Mouse (Mus musculus): ENCODE measurements around the gene Sstr1. TPM values are rescaled to one million over a fixed set of nuclear protein-coding genes. Genes with fewer than 3 reads are reported as not detected.

The Sstr1 gene
- 0.55 and 1.0 TPM in 2 replicates for polyA plus RNA-seq (2014; fragmentation: Nextera tagmentation; extraction: Ambion mirVana)

- no peaks in the 10 kb centered on the region for H3K36me3 ChIP-seq (ENCODE audit: control insufficient read depth, insufficient read depth, low read length)
- no peak within 1 kb of the TSS for H3K27ac ChIP-seq (ENCODE audit: low read depth, low read length)
- 20% methylated on average over 21 of the region's 21 CpGs for WGBS
- peaks cover 23% of the 10 kb centered on the region for H3K4me1 ChIP-seq (ENCODE audit: control insufficient read depth, insufficient read depth, low read length)
- H3K9ac ChIP-seq (ENCODE audit: low read depth, low read length): no peak within 1 kb of the TSS
- H3K9me3 ChIP-seq (ENCODE audit: control insufficient read depth, low read length): no peaks in the 10 kb centered on the region
- H3K27me3 ChIP-seq (ENCODE audit: control insufficient read depth, insufficient read depth, low read length): peaks cover 34% of the 10 kb centered on the region
- no peak for ATAC-seq (ENCODE audit: low FRiP score, low TSS enrichment)
- H3K4me2 ChIP-seq (replicated peaks; ENCODE audit: low read depth, low read length): peak within 1 kb of the TSS; percentile 83
- peak within 1 kb of the TSS; percentile 47 for H3K4me3 ChIP-seq (ENCODE audit: low read length)
These were observed at the start of gene Sstr1 for GRCm38 (mm10) chr12:58211163-58212071. TSS of gene Sstr1 (plus strand) at chr12:58211772.

GRCm38 (mm10) chr12:58198810-58199209 is 12.8 kb upstream of the Sstr1 start:
- 95% methylated on average over 1 of the region's 1 CpGs for WGBS
- Histone ChIP-seq H3K4me1 (ENCODE audit: control insufficient read depth, insufficient read depth, low read length) (no peaks in the 10 kb centered on the region), H3K27me3 (ENCODE audit: control insufficient read depth, insufficient read depth, low read length) (no peaks in the 10 kb centered on the region), H3K4me3 (ENCODE audit: low read length) (no peak overlapping the region), H3K9ac (ENCODE audit: low read depth, low read length) (no peak overlapping the region), H3K9me3 (ENCODE audit: control insufficient read depth, low read length) (no peaks in the 10 kb centered on the region), H3K27ac (ENCODE audit: low read depth, low read length) (no peak overlapping the region), H3K4me2 (replicated peaks; ENCODE audit: low read depth, low read length) (no peak overlapping the region), H3K36me3 (ENCODE audit: control insufficient read depth, insufficient read depth, low read length) (no peaks in the 10 kb centered on the region)
- no peak for ATAC-seq (ENCODE audit: low FRiP score, low TSS enrichment)

- no peak for ATAC-seq (ENCODE audit: low FRiP score, low TSS enrichment)
- no peak overlapping the region for H3K27ac ChIP-seq (ENCODE audit: low read depth, low read length)
- H3K36me3 ChIP-seq (ENCODE audit: control insufficient read depth, insufficient read depth, low read length): no peaks in the 10 kb centered on the region
- H3K4me3 ChIP-seq (ENCODE audit: low read length): no peak overlapping the region
- H3K4me2 ChIP-seq (replicated peaks; ENCODE audit: low read depth, low read length): no peak overlapping the region
- H3K9ac ChIP-seq (ENCODE audit: low read depth, low read length): no peak overlapping the region
- H3K9me3 ChIP-seq (ENCODE audit: control insufficient read depth, low read length): no peaks in the 10 kb centered on the region
- no peaks in the 10 kb centered on the region for H3K4me1 ChIP-seq (ENCODE audit: control insufficient read depth, insufficient read depth, low read length)
- H3K27me3 ChIP-seq (ENCODE audit: control insufficient read depth, insufficient read depth, low read length): no peaks in the 10 kb centered on the region
These were observed 10.4 kb upstream of the Sstr1 start for GRCm38 (mm10) chr12:58201190-58201589.

GRCm38 (mm10) chr12:58207956-58208355 is 3.6 kb upstream of the Sstr1 start:
- no peaks in the 10 kb centered on the region for H3K36me3 ChIP-seq (ENCODE audit: control insufficient read depth, insufficient read depth, low read length)
- no peak overlapping the region for H3K9ac ChIP-seq (ENCODE audit: low read depth, low read length)
- no peak for ATAC-seq (ENCODE audit: low FRiP score, low TSS enrichment)
- H3K9me3 ChIP-seq (ENCODE audit: control insufficient read depth, low read length): no peaks in the 10 kb centered on the region
- peaks cover 9% of the 10 kb centered on the region for H3K4me1 ChIP-seq (ENCODE audit: control insufficient read depth, insufficient read depth, low read length)
- no peak overlapping the region for H3K4me2 ChIP-seq (replicated peaks; ENCODE audit: low read depth, low read length)
- WGBS: 88% methylated on average over 1 of the region's 1 CpGs
- no peak overlapping the region for H3K27ac ChIP-seq (ENCODE audit: low read depth, low read length)
- H3K27me3 ChIP-seq (ENCODE audit: control insufficient read depth, insufficient read depth, low read length): peaks cover 26% of the 10 kb centered on the region
- H3K4me3 ChIP-seq (ENCODE audit: low read length): no peak overlapping the region

GRCm38 (mm10) chr12:58212261-58212923 is 820 bp downstream of the Sstr1 start:
- peak; percentile 69 for ATAC-seq (ENCODE audit: low FRiP score, low TSS enrichment)
- Histone ChIP-seq H3K4me2 (replicated peaks; ENCODE audit: low read depth, low read length) (peak overlapping the region; percentile 83), H3K4me3 (ENCODE audit: low read length) (peak overlapping the region; percentile 47), H3K4me1 (ENCODE audit: control insufficient read depth, insufficient read depth, low read length) (peaks cover 23% of the 10 kb centered on the region), H3K27me3 (ENCODE audit: control insufficient read depth, insufficient read depth, low read length) (peaks cover 34% of the 10 kb centered on the region), H3K9me3 (ENCODE audit: control insufficient read depth, low read length) (no peaks in the 10 kb centered on the region), H3K36me3 (ENCODE audit: control insufficient read depth, insufficient read depth, low read length) (no peaks in the 10 kb centered on the region), H3K27ac (ENCODE audit: low read depth, low read length) (no peak overlapping the region), H3K9ac (ENCODE audit: low read depth, low read length) (no peak overlapping the region)
- 1% methylated on average over 39 of the region's 39 CpGs for WGBS

- peak overlapping the region; percentile 2; the same call in 1 of the 2 replicates for H3K9ac ChIP-seq (ENCODE audit: low read depth, low read length)
- ATAC-seq (ENCODE audit: low FRiP score, low TSS enrichment): peak; percentile 1; the same call in 1 of the 2 replicates
- peak overlapping the region; percentile 47 for H3K4me3 ChIP-seq (ENCODE audit: low read length)
These were observed 1.4 kb downstream of the Sstr1 start for GRCm38 (mm10) chr12:58212924-58213450.

GRCm38 (mm10) chr12:58213451-58214288 is 2.1 kb downstream of the Sstr1 start:
- Histone ChIP-seq H3K27me3 (ENCODE audit: control insufficient read depth, insufficient read depth, low read length) (peaks cover 34% of the 10 kb centered on the region), H3K9ac (ENCODE audit: low read depth, low read length) (peak overlapping the region; percentile 2; the same call in 1 of the 2 replicates), H3K4me2 (replicated peaks; ENCODE audit: low read depth, low read length) (peak overlapping the region; percentile 83), H3K9me3 (ENCODE audit: control insufficient read depth, low read length) (no peaks in the 10 kb centered on the region), H3K4me1 (ENCODE audit: control insufficient read depth, insufficient read depth, low read length) (peaks cover 23% of the 10 kb centered on the region), H3K36me3 (ENCODE audit: control insufficient read depth, insufficient read depth, low read length) (no peaks in the 10 kb centered on the region), H3K27ac (ENCODE audit: low read depth, low read length) (no peak overlapping the region), H3K4me3 (ENCODE audit: low read length) (peak overlapping the region; percentile 47)
- under 1% methylated on average over 38 of the region's 40 CpGs for WGBS
- peak; percentile 84 for ATAC-seq (ENCODE audit: low FRiP score, low TSS enrichment)

More at GRCm38 (mm10) chr12:58212924-58213450, 1.4 kb downstream of the Sstr1 start:
- Histone ChIP-seq H3K27ac (ENCODE audit: low read depth, low read length) (no peak overlapping the region), H3K27me3 (ENCODE audit: control insufficient read depth, insufficient read depth, low read length) (peaks cover 34% of the 10 kb centered on the region), H3K4me1 (ENCODE audit: control insufficient read depth, insufficient read depth, low read length) (peaks cover 23% of the 10 kb centered on the region), H3K4me2 (replicated peaks; ENCODE audit: low read depth, low read length) (peak overlapping the region; percentile 83), H3K36me3 (ENCODE audit: control insufficient read depth, insufficient read depth, low read length) (no peaks in the 10 kb centered on the region), H3K9me3 (ENCODE audit: control insufficient read depth, low read length) (no peaks in the 10 kb centered on the region)
- 2% methylated on average over 29 of the region's 29 CpGs for WGBS

GRCm38 (mm10) chr12:58214289-58215136 is 2.9 kb downstream of the Sstr1 start:
- ATAC-seq (ENCODE audit: low FRiP score, low TSS enrichment): no peak
- H3K27me3 ChIP-seq (ENCODE audit: control insufficient read depth, insufficient read depth, low read length): peaks cover 34% of the 10 kb centered on the region
- H3K4me2 ChIP-seq (replicated peaks; ENCODE audit: low read depth, low read length): peak overlapping the region; percentile 83
- H3K36me3 ChIP-seq (ENCODE audit: control insufficient read depth, insufficient read depth, low read length): no peaks in the 10 kb centered on the region
- no peak overlapping the region for H3K27ac ChIP-seq (ENCODE audit: low read depth, low read length)
- peak overlapping the region; percentile 47 for H3K4me3 ChIP-seq (ENCODE audit: low read length)
- WGBS: 7% methylated on average over 13 of the region's 13 CpGs
- H3K9ac ChIP-seq (ENCODE audit: low read depth, low read length): 0 out of 2 replicates have a peak overlapping the region, but pooled peaks have one; percentile 23
- H3K9me3 ChIP-seq (ENCODE audit: control insufficient read depth, low read length): no peaks in the 10 kb centered on the region
- H3K4me1 ChIP-seq (ENCODE audit: control insufficient read depth, insufficient read depth, low read length): peaks cover 23% of the 10 kb centered on the region

All from kidney, embryonic 14.5 days (tissue).